Mouse (Mus musculus): ENCODE measurements around the gene Dagla.

Gene Dagla

GRCm38 (mm10) chr19:10203848-10204615, 100.6 kb downstream of the Dagla start, which contains the start of the genes Tmem258 and Fen1:
Tmem258 (plus strand) TSS chr19:10204014.
Fen1 (minus strand) TSS chr19:10204169.
- DNase-seq (ENCODE audit: low read depth, low spot score), result peak; percentile 87

- DNase-seq (ENCODE audit: low read depth, low spot score), result no peak
Observed at GRCm38 (mm10) chr19:10203146-10203847, 101.4 kb downstream of the Dagla start.

GRCm38 (mm10) chr19:10198723-10199122, 106.0 kb downstream of the Dagla start:
- peak; percentile 68 for DNase-seq (ENCODE audit: low read depth, low spot score)

GRCm38 (mm10) chr19:10198286-10198685, 106.4 kb downstream of the Dagla start:
- no peak for DNase-seq (ENCODE audit: low read depth, low spot score)

GRCm38 (mm10) chr19:10197130-10197529, 107.5 kb downstream of the Dagla start:
- no peak for DNase-seq (ENCODE audit: low read depth, low spot score)

Measured in skeletal muscle tissue, adult 2 months (tissue).